Mouse (Mus musculus): ENCODE measurements around the gene Tenm1. TPM values are rescaled to one million over a fixed set of nuclear protein-coding genes. Genes with fewer than 3 reads are reported as not detected.

Tenm1 gene
- polyA plus RNA-seq, 1 experiment from 2014 or later: 2.6 TPM

DNA sequence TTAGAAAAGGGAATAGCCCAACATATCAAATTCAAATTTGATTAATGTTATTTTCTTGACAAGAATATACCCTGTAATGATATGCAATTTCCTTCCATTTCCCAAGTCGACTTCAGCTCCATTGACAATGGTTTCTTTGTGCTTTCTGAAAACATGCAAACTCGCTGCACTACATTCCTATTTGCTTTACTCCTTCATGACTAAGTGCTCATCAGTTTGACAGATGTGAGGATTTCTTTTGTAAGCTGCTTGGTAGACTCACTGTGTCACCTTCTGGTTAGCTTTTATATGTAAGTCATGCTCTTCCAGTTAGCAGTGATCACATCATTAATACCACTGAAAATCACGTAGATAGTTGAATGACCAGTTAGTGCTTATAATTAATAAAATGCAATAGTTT, 781.8 kb downstream of the Tenm1 start:
- H3K27me3 ChIP-seq (replicated peaks; ENCODE audit: control insufficient read depth, insufficient read depth, low read length): no peaks in the 10 kb centered on the region
- no peak for ATAC-seq (ENCODE audit: low read depth)
- DNase-seq (ENCODE audit: low spot score): peak; percentile 11
- no peak overlapping the region for H3K4me3 ChIP-seq (ENCODE audit: low read depth, low read length)
- 36% methylated on average over 3 of the region's 3 CpGs for WGBS
- H3K9me3 ChIP-seq (ENCODE audit: control insufficient read depth, low read length): no peaks in the 10 kb centered on the region
- H3K9ac ChIP-seq (ENCODE audit: low read depth, low read length): no peak overlapping the region
- no peak overlapping the region for H3K4me2 ChIP-seq (ENCODE audit: low read depth, low read length)
- no peaks in the 10 kb centered on the region for H3K36me3 ChIP-seq (ENCODE audit: control insufficient read depth, insufficient read depth, low read length)
- H3K4me1 ChIP-seq (ENCODE audit: control insufficient read depth, insufficient read depth, low read length): no peaks in the 10 kb centered on the region
- no peak overlapping the region for H3K27ac ChIP-seq (replicated peaks; ENCODE audit: low read depth, low read length)

DNA sequence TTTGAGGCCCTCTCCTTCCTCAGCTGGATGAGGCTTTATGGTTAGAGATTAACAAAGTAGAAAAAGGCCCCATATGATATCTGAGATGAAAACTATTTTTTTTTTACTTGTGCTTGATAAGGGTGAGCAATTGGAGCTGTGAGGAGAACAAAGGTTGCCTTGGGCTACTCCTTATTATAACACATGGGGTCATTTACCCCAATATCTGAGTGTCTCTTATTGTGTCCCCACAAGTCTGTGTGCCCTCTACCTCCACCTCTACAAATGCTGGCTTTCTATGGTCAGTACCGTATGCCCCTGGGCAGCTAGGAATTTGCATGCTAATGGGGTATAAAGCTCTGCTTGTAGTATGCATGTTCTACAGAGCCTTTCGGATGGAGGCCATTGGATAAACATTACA, 848.4 kb downstream of the Tenm1 start:
- 29% methylated on average over 2 of the region's 2 CpGs for WGBS

DNA sequence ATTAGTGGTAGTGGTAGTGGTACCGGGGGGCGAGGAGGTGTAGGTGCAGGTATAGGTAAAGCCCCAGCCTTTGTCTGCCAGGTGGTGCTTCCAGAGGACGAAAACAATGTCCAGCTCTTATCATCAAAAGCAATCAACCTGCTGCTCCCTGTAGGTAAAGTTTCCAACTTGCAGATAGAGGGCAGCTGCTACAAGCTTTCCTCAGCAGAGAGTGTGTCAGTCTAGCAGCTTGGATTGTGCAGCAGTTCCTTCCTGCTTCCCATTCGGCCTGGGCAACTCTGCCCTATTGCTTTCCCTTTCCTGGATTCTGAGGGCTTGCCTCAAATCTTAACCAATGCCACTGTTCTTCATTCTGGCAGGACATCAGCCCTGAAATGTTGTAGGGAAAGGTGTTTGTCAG, 870.2 kb downstream of the Tenm1 start:
- no peak for ATAC-seq (ENCODE audit: low read depth)
- no peak for DNase-seq (ENCODE audit: low spot score)
- H3K4me3 ChIP-seq (ENCODE audit: low read depth, low read length): no peak overlapping the region
- no peaks in the 10 kb centered on the region for H3K4me1 ChIP-seq (ENCODE audit: control insufficient read depth, insufficient read depth, low read length)
- no peaks in the 10 kb centered on the region for H3K27me3 ChIP-seq (replicated peaks; ENCODE audit: control insufficient read depth, insufficient read depth, low read length)
- no peak overlapping the region for H3K4me2 ChIP-seq (ENCODE audit: low read depth, low read length)
- no peak overlapping the region for H3K9ac ChIP-seq (ENCODE audit: low read depth, low read length)
- H3K27ac ChIP-seq (replicated peaks; ENCODE audit: low read depth, low read length): no peak overlapping the region
- no peaks in the 10 kb centered on the region for H3K9me3 ChIP-seq (ENCODE audit: control insufficient read depth, low read length)
- no peaks in the 10 kb centered on the region for H3K36me3 ChIP-seq (ENCODE audit: control insufficient read depth, insufficient read depth, low read length)
- 67% methylated on average over 4 of the region's 4 CpGs for WGBS

More for the DNA sequence above, 848.4 kb downstream of the Tenm1 start:
- H3K9ac ChIP-seq (ENCODE audit: low read depth, low read length): no peak overlapping the region
- no peaks in the 10 kb centered on the region for H3K9me3 ChIP-seq (ENCODE audit: control insufficient read depth, low read length)
- no peaks in the 10 kb centered on the region for H3K27me3 ChIP-seq (replicated peaks; ENCODE audit: control insufficient read depth, insufficient read depth, low read length)
- H3K4me3 ChIP-seq (ENCODE audit: low read depth, low read length): no peak overlapping the region
- H3K27ac ChIP-seq (replicated peaks; ENCODE audit: low read depth, low read length): no peak overlapping the region
- no peaks in the 10 kb centered on the region for H3K36me3 ChIP-seq (ENCODE audit: control insufficient read depth, insufficient read depth, low read length)
- H3K4me1 ChIP-seq (ENCODE audit: control insufficient read depth, insufficient read depth, low read length): no peaks in the 10 kb centered on the region
- DNase-seq (ENCODE audit: low spot score) (no peak), ATAC-seq (ENCODE audit: low read depth) (no peak)
- H3K4me2 ChIP-seq (ENCODE audit: low read depth, low read length): no peak overlapping the region

DNA sequence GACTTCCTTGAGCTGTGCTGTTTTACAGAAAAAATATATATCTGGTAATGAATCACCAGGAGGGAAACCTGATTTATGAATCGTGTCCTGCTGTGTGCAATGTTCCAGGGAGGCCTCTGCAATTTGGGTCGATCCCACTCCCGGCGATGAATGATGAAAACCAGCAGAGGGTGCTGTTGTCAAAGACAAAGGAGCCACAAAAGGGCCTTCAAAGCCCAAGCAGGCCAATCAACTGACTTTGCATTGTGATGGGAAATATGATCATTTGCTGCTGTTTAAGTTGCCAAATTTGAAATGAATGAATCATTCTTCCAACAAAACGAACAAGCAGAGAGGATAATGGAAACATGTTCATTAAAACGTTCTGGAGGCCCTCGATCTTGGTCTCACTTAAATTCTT, 871.6 kb downstream of the Tenm1 start:
- no peak for ATAC-seq (ENCODE audit: low read depth)

GRCm38 (mm10) chrX:42548513-42548912, 880.4 kb downstream of the Tenm1 start:
- H3K9me3 ChIP-seq (ENCODE audit: control insufficient read depth, low read length): no peaks in the 10 kb centered on the region
- H3K27ac ChIP-seq (replicated peaks; ENCODE audit: low read depth, low read length): no peak overlapping the region
- H3K4me1 ChIP-seq (ENCODE audit: control insufficient read depth, insufficient read depth, low read length): no peaks in the 10 kb centered on the region
- no peaks in the 10 kb centered on the region for H3K36me3 ChIP-seq (ENCODE audit: control insufficient read depth, insufficient read depth, low read length)
- H3K9ac ChIP-seq (ENCODE audit: low read depth, low read length): no peak overlapping the region
- H3K4me2 ChIP-seq (ENCODE audit: low read depth, low read length): no peak overlapping the region
- 66% methylated on average over 4 of the region's 4 CpGs for WGBS
- H3K4me3 ChIP-seq (ENCODE audit: low read depth, low read length): no peak overlapping the region
- H3K27me3 ChIP-seq (replicated peaks; ENCODE audit: control insufficient read depth, insufficient read depth, low read length): no peaks in the 10 kb centered on the region
- ATAC-seq (ENCODE audit: low read depth) (no peak), DNase-seq (ENCODE audit: low spot score) (no peak)

More for the DNA sequence above, 871.6 kb downstream of the Tenm1 start:
- H3K4me2 ChIP-seq (ENCODE audit: low read depth, low read length): no peak overlapping the region
- H3K36me3 ChIP-seq (ENCODE audit: control insufficient read depth, insufficient read depth, low read length): no peaks in the 10 kb centered on the region
- no peaks in the 10 kb centered on the region for H3K9me3 ChIP-seq (ENCODE audit: control insufficient read depth, low read length)
- H3K27me3 ChIP-seq (replicated peaks; ENCODE audit: control insufficient read depth, insufficient read depth, low read length): no peaks in the 10 kb centered on the region
- H3K4me1 ChIP-seq (ENCODE audit: control insufficient read depth, insufficient read depth, low read length): no peaks in the 10 kb centered on the region
- H3K27ac ChIP-seq (replicated peaks; ENCODE audit: low read depth, low read length): no peak overlapping the region
- WGBS: 27% methylated on average over 7 of the region's 7 CpGs
- H3K9ac ChIP-seq (ENCODE audit: low read depth, low read length): no peak overlapping the region
- DNase-seq (ENCODE audit: low spot score): peak; percentile 60
- no peak overlapping the region for H3K4me3 ChIP-seq (ENCODE audit: low read depth, low read length)

- Histone ChIP-seq H3K4me1 (ENCODE audit: control insufficient read depth, insufficient read depth, low read length) (no peaks in the 10 kb centered on the region), H3K27ac (replicated peaks; ENCODE audit: low read depth, low read length) (no peak overlapping the region), H3K36me3 (ENCODE audit: control insufficient read depth, insufficient read depth, low read length) (no peaks in the 10 kb centered on the region), H3K4me3 (ENCODE audit: low read depth, low read length) (no peak overlapping the region), H3K4me2 (ENCODE audit: low read depth, low read length) (no peak overlapping the region), H3K9ac (ENCODE audit: low read depth, low read length) (no peak overlapping the region), H3K9me3 (ENCODE audit: control insufficient read depth, low read length) (no peaks in the 10 kb centered on the region), H3K27me3 (replicated peaks; ENCODE audit: control insufficient read depth, insufficient read depth, low read length) (no peaks in the 10 kb centered on the region)
- no peak for ATAC-seq (ENCODE audit: low read depth)
- 88% methylated on average over 1 of the region's 1 CpGs for WGBS
- DNase-seq (ENCODE audit: low spot score): no peak
Observed at GRCm38 (mm10) chrX:42545076-42545475, 883.9 kb downstream of the Tenm1 start.

GRCm38 (mm10) chrX:42540756-42541053, 888.2 kb downstream of the Tenm1 start:
- no peaks in the 10 kb centered on the region for H3K4me1 ChIP-seq (ENCODE audit: control insufficient read depth, insufficient read depth, low read length)
- 32% methylated on average over 5 of the region's 5 CpGs for WGBS
- peak overlapping the region; percentile 19; the same call in 1 of the 2 replicates for H3K4me3 ChIP-seq (ENCODE audit: low read depth, low read length)
- peak overlapping the region; percentile 28; the same call in 1 of the 2 replicates for H3K27ac ChIP-seq (replicated peaks; ENCODE audit: low read depth, low read length)
- no peak overlapping the region for H3K9ac ChIP-seq (ENCODE audit: low read depth, low read length)
- peak; percentile 73 for DNase-seq (ENCODE audit: low spot score)
- peak overlapping the region; percentile 38 for H3K4me2 ChIP-seq (ENCODE audit: low read depth, low read length)
- H3K36me3 ChIP-seq (ENCODE audit: control insufficient read depth, insufficient read depth, low read length): no peaks in the 10 kb centered on the region
- no peaks in the 10 kb centered on the region for H3K9me3 ChIP-seq (ENCODE audit: control insufficient read depth, low read length)
- no peaks in the 10 kb centered on the region for H3K27me3 ChIP-seq (replicated peaks; ENCODE audit: control insufficient read depth, insufficient read depth, low read length)
- no peak for ATAC-seq (ENCODE audit: low read depth)

DNA sequence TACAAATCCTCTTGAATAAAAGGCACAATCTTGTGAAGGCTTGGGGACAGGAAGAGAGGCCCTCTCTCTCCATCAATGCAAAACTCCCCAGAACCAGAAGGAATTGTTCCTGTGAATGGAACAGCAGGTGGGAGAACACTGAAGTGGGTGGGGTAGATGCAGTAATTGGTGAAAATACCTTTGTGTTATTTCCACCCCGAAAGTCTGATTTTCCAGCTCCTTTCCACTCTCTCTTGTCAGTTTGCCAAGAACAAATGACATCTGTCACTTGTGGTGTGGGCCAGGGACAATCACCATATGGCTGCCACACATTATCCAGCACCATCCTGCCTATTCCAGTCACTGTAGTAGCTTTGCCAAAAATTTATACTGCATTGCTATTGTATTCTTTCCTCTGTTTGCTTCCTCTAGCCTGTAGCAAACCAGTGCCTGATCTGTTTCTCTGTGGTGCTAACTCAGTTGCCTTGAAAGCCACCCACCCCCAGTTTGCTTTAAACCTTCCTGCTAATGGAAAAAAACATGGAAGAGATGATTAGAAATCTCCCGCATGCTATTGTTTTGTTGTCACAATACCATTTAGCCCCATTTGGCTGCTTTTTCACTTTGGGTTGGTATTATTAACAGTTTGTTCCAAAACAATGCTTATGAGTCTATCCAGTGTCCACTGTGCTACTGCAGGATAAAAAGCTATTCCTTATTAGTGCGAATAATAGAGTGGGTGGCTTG, 888.7 kb downstream of the Tenm1 start:
- WGBS: 44% methylated on average over 3 of the region's 3 CpGs
- peak overlapping the region; percentile 38 for H3K4me2 ChIP-seq (ENCODE audit: low read depth, low read length)
- H3K9me3 ChIP-seq (ENCODE audit: control insufficient read depth, low read length): no peaks in the 10 kb centered on the region
- DNase-seq (ENCODE audit: low spot score) (peak; percentile 12), ATAC-seq (ENCODE audit: low read depth) (peak; percentile 47; the same call in 1 of the 2 replicates)
- no peak overlapping the region for H3K9ac ChIP-seq (ENCODE audit: low read depth, low read length)
- H3K4me3 ChIP-seq (ENCODE audit: low read depth, low read length): peak overlapping the region; percentile 19; the same call in 1 of the 2 replicates
- peak overlapping the region; percentile 28; the same call in 1 of the 2 replicates for H3K27ac ChIP-seq (replicated peaks; ENCODE audit: low read depth, low read length)
- H3K36me3 ChIP-seq (ENCODE audit: control insufficient read depth, insufficient read depth, low read length): no peaks in the 10 kb centered on the region
- no peaks in the 10 kb centered on the region for H3K4me1 ChIP-seq (ENCODE audit: control insufficient read depth, insufficient read depth, low read length)
- no peaks in the 10 kb centered on the region for H3K27me3 ChIP-seq (replicated peaks; ENCODE audit: control insufficient read depth, insufficient read depth, low read length)

DNA sequence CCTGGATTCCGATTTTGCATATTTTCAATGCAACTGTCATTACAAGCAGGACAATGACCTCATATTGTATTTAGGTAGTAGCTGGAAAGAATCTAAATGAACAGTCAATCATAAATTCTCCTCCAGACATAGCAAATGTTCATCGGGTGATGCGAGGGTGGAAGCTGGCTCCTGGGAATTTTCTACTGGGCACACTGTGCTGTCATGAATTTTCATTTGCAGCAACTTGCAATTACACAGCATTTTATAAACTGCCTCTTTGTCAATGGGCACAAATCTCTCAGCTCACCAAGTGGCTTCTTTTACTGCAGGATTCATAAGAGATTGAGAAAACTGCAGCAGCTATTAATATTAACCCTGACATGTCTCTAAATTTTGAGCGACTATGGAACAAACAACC, 898.2 kb downstream of the Tenm1 start:
- DNase-seq (ENCODE audit: low spot score): no peak
- H3K4me1 ChIP-seq (ENCODE audit: control insufficient read depth, insufficient read depth, low read length): no peaks in the 10 kb centered on the region
- no peak overlapping the region for H3K4me2 ChIP-seq (ENCODE audit: low read depth, low read length)
- no peak overlapping the region for H3K27ac ChIP-seq (replicated peaks; ENCODE audit: low read depth, low read length)
- H3K9ac ChIP-seq (ENCODE audit: low read depth, low read length): no peak overlapping the region
- no peaks in the 10 kb centered on the region for H3K27me3 ChIP-seq (replicated peaks; ENCODE audit: control insufficient read depth, insufficient read depth, low read length)
- 68% methylated on average over 4 of the region's 4 CpGs for WGBS
- no peaks in the 10 kb centered on the region for H3K36me3 ChIP-seq (ENCODE audit: control insufficient read depth, insufficient read depth, low read length)
- no peak overlapping the region for H3K4me3 ChIP-seq (ENCODE audit: low read depth, low read length)
- no peak for ATAC-seq (ENCODE audit: low read depth)
- no peaks in the 10 kb centered on the region for H3K9me3 ChIP-seq (ENCODE audit: control insufficient read depth, low read length)
